Mouse (Mus musculus) Patski (cell line): ENCODE measurements around the gene A630095N17Rik. TPM values are rescaled to one million over a fixed set of nuclear protein-coding genes. Genes with fewer than 3 reads are reported as not detected.

ENCODE experiments used
- ATAC-seq: fragments of 100-300 bp; one replicate; pipeline ENCODE4 v1.8.0; 2021
- CTCF ChIA-PET: fragments of 350-600 bp; sonication (Branson Sonifier 250); formaldehyde crosslinking; loops from one replicate; lab custom pipeline; 2022; ENCODE audit warnings: inconsistent platforms; lab: Charles Lee
- POLR2A ChIA-PET: fragments of 350-600 bp; sonication (Branson Sonifier 250); formaldehyde crosslinking; loops from one replicate; lab custom pipeline; 2022; ENCODE audit warnings: antibody characterized with exemption, inconsistent platforms; lab: Charles Lee
- DNase-seq: peaks from one replicate; pipeline ENCODE4 v3.0.0-alpha.2; 2011; ENCODE audit warnings: low read depth, low spot score
- H3K27me3 ChIP-seq: fragments of 371-371 bp; one replicate; pipeline ENCODE4 v1.5.1; 2021
- CTCF ChIP-seq: fragments of 100-300 bp; IDR thresholded peaks from one replicate; pipeline ENCODE4 v1.5.1; 2021
- in situ Hi-C: fragments of 300-500 bp; cut with MboI; formaldehyde crosslinking; loops from 3 replicates; pipeline ENCODE4 v1.11.1; 2018; ENCODE audit warnings: low pct_unique_long_range_greater_than_20kb, mixed read lengths
- polyA plus RNA-seq: library from polyadenylated mRNA; unstranded; gene quantifications from one replicate; pipeline ENCODE4 v1.2.3, GENCODE M21; 2021

A630095N17Rik gene
- polyA plus RNA-seq, 1 experiment from 2014 or later: 0.15 TPM

GRCm38 (mm10) chr1:75215785-75216184 lies 16.1 kb downstream of the A630095N17Rik start:
- no peaks in the 10 kb centered on the region for H3K27me3 ChIP-seq
- CTCF ChIA-PET: interaction anchor here (1.2 kb wide), 1 partner anchor 20 kb away, joined by 3 read pairs; the partner anchor contains the start of gene Dnajb2
- DNase-seq (no peak), ATAC-seq (no peak)
- in situ Hi-C loops: no loop called here
- no peak for TF ChIP-seq CTCF
- POLR2A ChIA-PET: no interaction called here

GRCm38 (mm10) chr1:75214886-75215285 lies 17.0 kb downstream of the A630095N17Rik start:
- in situ Hi-C loops: no loop called here
- POLR2A ChIA-PET: interaction anchor here (1.5 kb wide), 1 partner anchor 21 kb away, joined by 8 read pairs; the partner anchor contains the start of gene Dnajb2
- DNase-seq (no peak), ATAC-seq (no peak)
- CTCF ChIA-PET: interaction anchor here (0.9 to 2.2 kb wide), 3 partner anchors 20 to 37 kb away, joined by 3 to 6 read pairs (median 4); no protein-coding TSS in a partner anchor
- TF ChIP-seq CTCF: no peak
- H3K27me3 ChIP-seq: no peaks in the 10 kb centered on the region

GRCm38 (mm10) chr1:75214442-75214841 lies 17.5 kb downstream of the A630095N17Rik start:
- H3K27me3 ChIP-seq: no peaks in the 10 kb centered on the region
- DNase-seq (peak; percentile 79), ATAC-seq (peak; percentile 86)
- ChIA-PET CTCF (interaction anchor here (0.9 to 2.2 kb wide), 3 partner anchors 21 to 37 kb away, joined by 3 to 6 read pairs (median 4); no protein-coding TSS in a partner anchor), POLR2A (interaction anchor here (1.5 to 1.7 kb wide), 2 partner anchors 22 kb away, joined by 7 to 8 read pairs; partner anchors contain the start of genes Ankzf1, Atg9a and Dnajb2)
- in situ Hi-C loops: no loop called here
- TF ChIP-seq CTCF: no peak

DNA sequence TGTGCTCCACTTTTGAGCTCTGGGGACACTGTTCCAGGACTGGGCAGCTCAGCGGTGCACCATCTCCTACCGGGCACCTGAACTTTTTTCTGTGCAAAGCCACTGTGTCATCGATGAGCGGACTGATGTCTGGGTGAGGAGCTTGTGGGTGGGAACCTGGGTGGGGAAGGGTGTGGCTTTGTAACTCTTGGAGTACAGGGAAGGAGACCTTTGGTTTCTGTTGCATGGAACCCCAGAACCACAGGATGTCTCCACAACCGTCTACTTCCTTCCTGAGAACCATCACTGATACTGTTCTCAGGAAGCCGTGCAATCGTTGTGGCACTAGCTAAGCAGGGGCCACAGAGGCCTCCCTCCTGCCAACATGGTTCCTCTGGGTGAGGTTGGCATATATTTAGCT lies 18.8 kb downstream of the A630095N17Rik start:
- DNase-seq: no peak
- in situ Hi-C loops: no loop called here
- no peak for ATAC-seq
- H3K27me3 ChIP-seq: no peaks in the 10 kb centered on the region
- no peak for TF ChIP-seq CTCF
- ChIA-PET POLR2A (interaction anchor here (1.7 kb wide), 1 partner anchor 21 kb away, joined by 7 read pairs; the partner anchor contains the start of genes Ankzf1 and Atg9a), CTCF (interaction anchor here (2.2 kb wide), 1 partner anchor 38 kb away, joined by 6 read pairs; no protein-coding TSS in a partner anchor)

GRCm38 (mm10) chr1:75212542-75212941 lies 19.4 kb downstream of the A630095N17Rik start:
- no peaks in the 10 kb centered on the region for H3K27me3 ChIP-seq
- ChIA-PET CTCF (no interaction called here), POLR2A (no interaction called here)
- DNase-seq (no peak), ATAC-seq (no peak)
- in situ Hi-C loops: no loop called here
- no peak for TF ChIP-seq CTCF

GRCm38 (mm10) chr1:75211141-75211708 lies 20.7 kb downstream of the A630095N17Rik start:
- in situ Hi-C loops: no loop called here
- no peak for TF ChIP-seq CTCF
- no peaks in the 10 kb centered on the region for H3K27me3 ChIP-seq
- CTCF ChIA-PET: interaction anchor here (1.0 kb wide), 1 partner anchor 40 kb away, joined by 3 read pairs; no protein-coding TSS in a partner anchor
- ATAC-seq: no peak
- no peak for DNase-seq
- POLR2A ChIA-PET: interaction anchor here (0.9 to 1.3 kb wide), 2 partner anchors 26 to 38 kb away, joined by 3 read pairs; no protein-coding TSS in a partner anchor

DNA sequence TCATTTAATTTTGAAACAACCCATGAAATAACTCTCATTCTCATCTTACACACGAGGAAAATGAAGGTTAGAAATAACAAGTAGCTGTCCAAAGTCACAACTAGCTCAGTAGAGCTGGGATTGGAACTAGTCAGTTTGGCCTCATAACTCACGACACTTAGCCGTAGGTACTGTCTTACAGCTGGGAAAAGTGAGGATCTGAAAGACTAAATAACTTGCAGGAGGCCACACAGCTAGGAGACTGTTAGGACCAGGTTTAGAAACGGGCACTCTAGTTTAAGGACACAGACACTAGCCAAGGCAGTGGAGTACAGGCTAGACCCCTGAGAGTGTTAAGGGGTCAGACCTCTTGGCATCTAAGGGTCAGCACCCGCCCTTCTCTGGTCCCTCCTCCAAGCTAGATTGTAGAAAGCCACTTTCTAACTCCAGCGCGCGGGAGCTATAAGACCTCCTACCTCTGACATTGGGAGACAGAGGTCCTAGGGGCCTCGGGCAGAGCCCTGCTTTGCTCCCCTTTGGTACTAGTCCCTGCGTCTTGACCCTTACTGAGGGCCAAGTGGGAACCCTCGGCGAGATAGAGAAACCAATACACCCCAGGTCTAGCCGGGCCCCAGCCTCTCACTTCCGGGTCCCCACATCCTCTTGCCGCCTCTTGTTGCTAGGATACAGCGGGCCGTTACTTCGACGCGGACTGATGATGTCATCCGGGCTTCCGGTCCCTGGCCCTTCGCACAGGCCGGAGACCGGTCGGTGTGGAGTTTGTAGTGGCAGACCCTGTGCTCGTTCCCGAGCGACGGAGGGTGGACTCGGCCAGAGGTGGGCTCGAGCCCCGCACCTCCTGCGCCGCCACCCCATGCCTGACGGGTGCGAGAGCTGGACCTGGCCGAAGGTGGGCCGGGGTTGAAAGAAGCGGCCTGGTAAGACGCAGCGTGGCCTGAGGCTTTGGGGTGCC lies 21.5 kb downstream of the A630095N17Rik start, which contains the start of the genes Glb1l and Stk16:
TSS of gene Glb1l (minus strand) at position 678 of the 952 bp plus-strand sequence.
TSS of gene Stk16 (plus strand) at position 703 of the 952 bp plus-strand sequence.
- peak; percentile 84 for DNase-seq
- H3K27me3 ChIP-seq: no peaks in the 10 kb centered on the region
- POLR2A ChIA-PET: interaction anchor here (0.9 to 1.3 kb wide), 3 partner anchors 27 to 38 kb away, joined by 3 read pairs; no protein-coding TSS in a partner anchor
- CTCF ChIA-PET: interaction anchor here (0.9 to 1.0 kb wide), 3 partner anchors 9 to 41 kb away, joined by 3 to 4 read pairs (median 3); partner anchors contain the start of gene Tuba4a
- in situ Hi-C loops: no loop called here
- ATAC-seq: peak; percentile 48
- no peak for TF ChIP-seq CTCF

DNA sequence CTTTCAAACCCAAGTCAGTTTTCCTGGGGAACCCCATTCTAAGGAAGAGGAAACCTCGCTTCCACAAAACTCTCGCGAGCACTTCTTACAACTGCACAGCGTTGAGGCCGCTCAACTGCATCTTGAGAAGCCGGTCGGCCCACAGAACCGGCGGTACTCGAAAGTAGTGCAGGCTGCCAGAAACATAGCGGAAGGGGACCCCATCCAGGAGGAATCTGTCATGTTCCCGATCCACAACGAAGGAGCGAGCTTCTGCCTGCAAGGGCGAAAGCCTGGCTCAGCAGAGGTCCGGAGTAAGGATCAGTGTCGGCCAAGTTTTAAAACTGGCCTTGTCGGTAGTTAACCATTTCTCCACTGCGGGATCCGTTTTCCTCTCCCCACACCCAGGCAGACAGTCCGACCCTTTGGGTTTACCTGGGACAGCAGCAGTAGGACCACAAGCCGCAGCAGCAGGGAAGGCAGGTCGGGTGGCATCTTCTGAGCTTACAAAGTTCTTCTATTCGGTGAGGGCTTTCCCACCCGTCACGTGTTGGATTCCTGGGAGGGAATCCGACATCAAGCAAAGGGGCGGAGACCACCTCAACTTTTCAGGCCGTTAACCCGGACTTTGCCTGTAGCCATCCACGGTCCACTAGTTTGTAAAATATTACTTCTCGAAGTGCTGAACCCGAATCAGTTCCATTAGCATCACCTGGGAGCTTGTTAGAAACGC lies 22.8 kb downstream of the A630095N17Rik start:
- DNase-seq: no peak
- no peaks in the 10 kb centered on the region for H3K27me3 ChIP-seq
- peak; percentile 27 for ATAC-seq
- TF ChIP-seq CTCF: no peak
- CTCF ChIA-PET: interaction anchor here (1.0 to 1.3 kb wide), 3 partner anchors 9 to 43 kb away, joined by 3 to 6 read pairs (median 5); no protein-coding TSS in a partner anchor
- POLR2A ChIA-PET: interaction anchor here (0.9 to 1.1 kb wide), 4 partner anchors 9 to 85 kb away, joined by 3 to 4 read pairs (median 3); no protein-coding TSS in a partner anchor
- in situ Hi-C loops: no loop called here

DNA sequence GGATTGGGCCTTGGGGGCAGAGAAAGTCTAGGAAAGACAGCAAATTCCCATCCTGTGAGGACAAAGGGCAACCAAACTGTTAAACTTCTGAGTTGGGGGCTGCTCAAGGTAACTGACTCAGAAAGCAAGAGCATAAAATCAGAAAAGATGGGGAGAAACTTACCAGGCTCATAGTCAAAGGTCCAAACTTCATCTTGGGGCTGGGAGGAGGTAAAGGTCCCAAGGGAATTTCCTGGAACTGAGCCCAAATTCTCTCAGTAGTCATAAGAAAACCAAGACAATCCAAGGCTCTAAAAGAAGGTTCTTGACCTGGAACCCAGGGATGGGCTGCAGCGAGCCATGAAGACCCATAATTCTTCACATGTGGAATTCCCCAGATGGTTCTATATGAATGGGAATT lies 30.7 kb downstream of the A630095N17Rik start:
- H3K27me3 ChIP-seq: no peaks in the 10 kb centered on the region
- TF ChIP-seq CTCF: no peak
- ATAC-seq (no peak), DNase-seq (no peak)
- in situ Hi-C loops: no loop called here
- CTCF ChIA-PET: interaction anchor here (0.9 to 1.9 kb wide), 2 partner anchors 8 to 47 kb away, joined by 3 to 6 read pairs; no protein-coding TSS in a partner anchor
- POLR2A ChIA-PET: no interaction called here
